In the genomic region with DNA sequence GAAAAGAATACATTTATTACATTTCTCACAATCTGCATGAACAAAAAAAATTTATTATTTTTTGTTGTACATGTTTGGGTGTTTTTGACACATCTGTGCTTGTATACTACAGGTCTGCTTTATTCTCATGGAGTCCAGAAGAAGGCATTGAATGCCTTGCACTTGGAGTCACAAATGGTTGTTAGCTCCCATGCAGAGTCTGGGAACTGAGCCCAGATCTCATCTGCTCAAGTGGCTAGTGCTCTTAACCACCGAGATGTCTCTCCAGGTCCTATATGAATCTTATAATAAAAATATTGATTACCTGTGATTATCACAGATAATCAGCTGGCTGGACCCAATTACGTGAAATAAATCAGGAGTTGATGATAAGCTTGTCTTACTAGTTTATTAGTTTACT, we compare ENCODE assay signal across 17 mouse cellular contexts.
"Had no signal": no experiment of that assay in that cellular context is flagged by ENCODE, and none has a peak within 500 bp of the region (broad histone marks: within the 10 kb centered on the region; RNA-seq: fewer than 3 reads in every experiment).

No protein-coding gene starts in this region.

- H3K9me3 ChIP-seq: midbrain, embryonic 10.5 days; midbrain, embryonic 12.5 days; neural tube, embryonic 13.5 days; neural tube, embryonic 15.5 days had no signal

- H3K4me2 ChIP-seq: lung, embryonic 14.5 days; midbrain, embryonic 12.5 days; neural tube, embryonic 13.5 days; neural tube, embryonic 15.5 days had no signal

- H3K27me3 ChIP-seq: midbrain, embryonic 12.5 days; neural tube, embryonic 13.5 days; neural tube, embryonic 15.5 days had no signal

- H3K4me1 ChIP-seq: midbrain, embryonic 10.5 days; midbrain, embryonic 12.5 days; neural tube, embryonic 13.5 days; neural tube, embryonic 15.5 days had no signal

- H3K9ac ChIP-seq: lung, embryonic 14.5 days; midbrain, embryonic 12.5 days; neural tube, embryonic 13.5 days; neural tube, embryonic 15.5 days had no signal

- H3K4me3 ChIP-seq: midbrain, embryonic 10.5 days; midbrain, embryonic 12.5 days; myocyte; neural tube, embryonic 13.5 days; neural tube, embryonic 15.5 days had no signal

- DNase-seq: lung, adult 18-20 months; lung, embryonic 14.5 days; lung, postnatal 10 days; lung, postnatal 4 days; retina, postnatal 1 day; right cerebral cortex, adult 18-20 months; right cerebral cortex, postnatal 25 days; right cerebral cortex, postnatal 4 days; spleen, adult 18-20 months; thymus, adult 18-20 months; thymus, postnatal 14 days; thymus, postnatal 36 days had no signal

- H3K36me3 ChIP-seq: midbrain, embryonic 10.5 days; midbrain, embryonic 12.5 days; neural tube, embryonic 13.5 days; neural tube, embryonic 15.5 days had no signal

- H3K27ac ChIP-seq: midbrain, embryonic 10.5 days; midbrain, embryonic 12.5 days; neural tube, embryonic 13.5 days; neural tube, embryonic 15.5 days had no signal
